In the genomic region with DNA sequence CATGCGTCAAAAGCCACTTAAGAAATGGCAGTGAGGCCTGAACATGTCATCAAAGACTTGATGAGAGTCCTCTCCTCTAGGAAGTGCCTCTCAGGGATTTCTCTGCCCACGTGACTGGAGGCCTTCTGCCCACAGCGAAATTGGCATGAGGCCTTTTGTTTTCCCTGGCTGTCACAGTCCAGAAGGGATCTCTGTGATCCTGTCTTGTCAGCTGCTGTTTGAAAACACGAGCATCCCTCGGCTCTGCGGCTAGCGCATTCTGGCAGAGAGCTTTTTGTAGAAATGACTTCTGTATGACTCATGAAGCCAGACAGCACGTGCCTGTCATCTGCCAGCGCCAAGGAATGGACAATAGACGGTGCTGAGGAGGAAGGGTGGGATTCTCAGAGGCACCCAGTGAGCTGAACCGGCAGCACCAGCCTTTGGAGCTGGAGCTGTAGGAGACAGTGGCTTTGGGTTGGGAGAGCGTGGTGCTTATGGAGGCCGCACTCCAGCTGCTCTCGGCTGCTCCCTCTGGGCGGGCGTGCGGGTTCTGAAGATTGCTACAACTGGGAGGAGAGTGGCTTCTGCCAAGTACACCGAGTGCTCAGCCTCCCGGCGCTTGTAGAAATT, we compare ENCODE assay signal across 9 mouse cellular contexts. TPM values are rescaled to one million over a fixed set of nuclear protein-coding genes. Genes with fewer than 3 reads are reported as not detected.
DNase-seq lines count a peak whose midpoint lies in the region; ATAC-seq and TF ChIP-seq lines count a peak whose summit lies in the region.
"Had no signal": no experiment of that assay in that cellular context is flagged by ENCODE, and none has a peak within 500 bp of the region (broad histone marks: within the 10 kb centered on the region; RNA-seq: fewer than 3 reads in every experiment).

No protein-coding gene starts in this region.

- H3K27me3 ChIP-seq in kidney, embryonic 15.5 days: no peaks in the 10 kb centered on the region
- H3K27me3 ChIP-seq in heart, adult 2 months (ENCODE audit: control insufficient read depth, insufficient read depth, low read length): no peaks in the 10 kb centered on the region

- DNase-seq in kidney, adult 11 months: peak; percentile 68
- peak; percentile 53 for DNase-seq in cerebellum, adult 8-10 months
- peak; percentile 72 to 82 for DNase-seq in heart, adult 2 months
- DNase-seq in kidney, postnatal 4 days: peak; percentile 25 to 47
- DNase-seq in lung, postnatal 10 days: peak; percentile 86
- DNase-seq in urinary bladder, postnatal 14 days (ENCODE audit: low spot score): peak; percentile 56
- DNase-seq in B cell, adult 2 months: no peak

- TF ChIP-seq POLR2A in heart, adult 2 months (IDR thresholded peaks at IDR 0.05; ENCODE audit: insufficient read depth, low read depth, low read length): peak; percentile 55; the same call in 1 of the 2 replicates

- no peak overlapping the region for H3K4me2 ChIP-seq in kidney, embryonic 15.5 days

- peaks cover 84% of the 10 kb centered on the region for H3K36me3 ChIP-seq in kidney, embryonic 15.5 days
- peaks cover 5% of the 10 kb centered on the region; the same call in 1 of the 2 replicates for H3K36me3 ChIP-seq in heart, adult 2 months (ENCODE audit: control insufficient read depth, insufficient read depth, low read length)

- TF ChIP-seq EP300 in heart, adult 2 months (IDR thresholded peaks at IDR 0.05; ENCODE audit: insufficient read depth, low read depth, low read length): 0 out of 2 replicates have a peak, but pooled peaks have one; percentile 47

- intact Hi-C loops in heart, adult 2 months (cut with DNase I): no loop called here

- H3K9ac ChIP-seq in kidney, embryonic 15.5 days: no peak overlapping the region
- H3K9ac ChIP-seq in heart, adult 2 months (ENCODE audit: low read depth, low read length): no peak overlapping the region

- no peak for ATAC-seq in kidney, embryonic 15.5 days (replicated peaks; ENCODE audit: low FRiP score)

- H3K4me3 ChIP-seq in kidney, embryonic 15.5 days (replicated peaks): no peak overlapping the region
- H3K4me3 ChIP-seq in heart, adult 2 months: peak overlapping the region; percentile 2; the same call in 1 of the 2 replicates

- peak; percentile 46 for TF ChIP-seq CTCF in heart, adult 2 months (IDR thresholded peaks at IDR 0.05)

- no peak overlapping the region for H3K27ac ChIP-seq in kidney, embryonic 15.5 days
- peak overlapping the region; percentile 51 for H3K27ac ChIP-seq in heart, adult 2 months

- H3K79me2 ChIP-seq in heart, adult 2 months (replicated peaks; ENCODE audit: control insufficient read depth, insufficient read depth, low read length): no peaks in the 10 kb centered on the region

- 79% methylated on average over 20 of the region's 20 CpGs for WGBS in kidney, embryonic 15.5 days
- 17% methylated on average over 20 of the region's 20 CpGs for WGBS in heart, adult 2 months

- peaks cover 1% of the 10 kb centered on the region for H3K4me1 ChIP-seq in kidney, embryonic 15.5 days
- H3K4me1 ChIP-seq in heart, adult 2 months (ENCODE audit: control insufficient read depth, insufficient read depth, low read length): peaks cover 11% of the 10 kb centered on the region

- H3K9me3 ChIP-seq in kidney, embryonic 15.5 days (replicated peaks): no peaks in the 10 kb centered on the region

RNA-seq across cellular contexts. Expression of a gene that starts 10.4 kb away (rescaled TPM):
- 22.9 and 24.2 TPM in 2 replicates for polyA plus RNA-seq in kidney, embryonic 15.5 days (2015; fragmentation: Nextera tagmentation; extraction: Ambion mirVana)
- 10 to 100 TPM; 23.5 to 28.2 TPM for total RNA-seq in heart, adult 2 months (2021)
- polyA plus RNA-seq in heart, adult 2 months (2012; rRNA removed): 24.6 and 28.7 TPM in 2 replicates

RNA-seq across cellular contexts. Expression of a gene that starts 56.7 kb away (rescaled TPM):
- polyA plus RNA-seq in kidney, embryonic 15.5 days (2015; fragmentation: Nextera tagmentation; extraction: Ambion mirVana): 0.05 TPM in 1 of 2 replicates, not detected in the other
- not detected for total RNA-seq in heart, adult 2 months (2021)
- polyA plus RNA-seq in heart, adult 2 months (2012; rRNA removed): 0.12 TPM in 1 of 2 replicates, not detected in the other
- total RNA-seq: neutrophil, adult 5-6 weeks had no signal

Comparison
In these comparisons a context has a peak if more than half of its experiments do, and no peak if none do; other contexts are left out.
1. DNase-seq: peak in kidney, adult 11 months (single experiment), cerebellum, adult 8-10 months (single experiment), heart, adult 2 months (2 of 2), kidney, postnatal 4 days (2 of 2), lung, postnatal 10 days (single experiment) and urinary bladder, postnatal 14 days (single experiment); none in B cell, adult 2 months (0 of 2).